Mouse (Mus musculus): Measurements from ENCODE around the gene Slc41a2.

Gene Slc41a2

DNA sequence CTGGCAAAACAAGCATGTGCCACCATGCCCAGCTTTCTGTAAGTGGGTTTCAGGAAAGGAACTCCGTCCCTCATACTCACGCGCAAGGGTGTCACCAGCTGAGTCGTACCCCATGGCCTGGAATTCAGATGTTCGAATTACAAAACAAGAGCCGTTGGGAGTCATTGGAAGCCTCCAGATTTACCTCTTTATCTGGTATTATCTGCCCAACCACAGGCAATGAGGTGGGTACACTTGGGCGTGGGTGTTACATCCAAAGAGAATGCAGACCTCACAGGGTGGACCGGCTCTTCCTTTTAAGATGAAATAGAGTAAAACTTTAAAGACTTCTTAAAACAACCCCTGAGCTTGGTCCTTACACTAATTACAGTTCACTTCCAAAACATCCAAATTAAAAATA is 151.5 kb downstream of the Slc41a2 start:
- no peak for DNase-seq (ENCODE audit: low read depth, low spot score)

DNA sequence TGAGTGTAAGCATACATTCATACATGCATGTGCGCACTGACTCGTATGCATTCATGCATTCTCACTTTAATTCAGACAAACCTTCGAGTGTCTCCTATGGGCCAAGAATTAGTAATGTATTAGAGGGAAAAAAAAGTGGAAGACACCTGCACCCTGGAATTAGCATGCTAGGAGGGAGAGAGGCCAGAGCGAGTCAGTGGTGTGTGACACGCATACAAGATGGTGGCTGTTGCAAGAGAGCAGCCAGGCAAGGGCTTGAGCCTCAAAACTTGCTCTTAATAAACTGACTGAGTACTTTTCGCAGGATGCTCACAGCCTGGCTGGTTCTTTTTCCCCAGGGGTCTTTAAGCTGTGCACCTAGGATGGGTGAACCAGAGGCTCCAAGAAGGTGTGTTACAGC is 152.6 kb downstream of the Slc41a2 start:
- DNase-seq (ENCODE audit: low read depth, low spot score) = no peak

DNA sequence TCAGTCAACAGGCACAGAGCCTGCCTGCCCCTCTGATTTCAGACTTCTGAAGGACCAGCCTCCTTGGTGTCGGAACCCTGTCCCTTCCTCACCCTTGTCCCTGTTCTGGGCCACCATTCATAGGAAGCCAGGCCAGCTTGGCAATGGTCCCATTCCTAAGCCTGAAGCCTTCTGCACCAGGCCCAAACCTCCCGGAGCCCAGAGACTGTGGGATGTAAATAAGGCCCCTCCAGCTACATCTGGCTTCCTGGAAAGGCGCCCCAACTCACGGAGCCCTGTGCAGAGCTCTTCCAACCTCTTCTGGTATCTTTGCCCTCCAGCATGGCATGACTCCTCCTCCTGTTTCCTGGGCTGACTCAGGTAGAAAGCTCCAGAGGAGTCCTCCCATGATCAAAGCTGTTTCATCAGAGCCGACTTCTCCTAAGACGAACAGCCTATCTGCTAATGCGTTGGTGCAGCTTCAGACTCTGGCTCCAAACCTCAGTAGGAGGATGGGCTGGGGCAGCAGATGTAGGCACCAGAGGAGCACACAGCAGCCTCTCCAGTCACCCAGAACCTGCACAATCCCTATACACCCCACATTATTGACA is 153.1 kb downstream of the Slc41a2 start:
- peak; percentile 70 for DNase-seq (ENCODE audit: low read depth, low spot score)

DNA sequence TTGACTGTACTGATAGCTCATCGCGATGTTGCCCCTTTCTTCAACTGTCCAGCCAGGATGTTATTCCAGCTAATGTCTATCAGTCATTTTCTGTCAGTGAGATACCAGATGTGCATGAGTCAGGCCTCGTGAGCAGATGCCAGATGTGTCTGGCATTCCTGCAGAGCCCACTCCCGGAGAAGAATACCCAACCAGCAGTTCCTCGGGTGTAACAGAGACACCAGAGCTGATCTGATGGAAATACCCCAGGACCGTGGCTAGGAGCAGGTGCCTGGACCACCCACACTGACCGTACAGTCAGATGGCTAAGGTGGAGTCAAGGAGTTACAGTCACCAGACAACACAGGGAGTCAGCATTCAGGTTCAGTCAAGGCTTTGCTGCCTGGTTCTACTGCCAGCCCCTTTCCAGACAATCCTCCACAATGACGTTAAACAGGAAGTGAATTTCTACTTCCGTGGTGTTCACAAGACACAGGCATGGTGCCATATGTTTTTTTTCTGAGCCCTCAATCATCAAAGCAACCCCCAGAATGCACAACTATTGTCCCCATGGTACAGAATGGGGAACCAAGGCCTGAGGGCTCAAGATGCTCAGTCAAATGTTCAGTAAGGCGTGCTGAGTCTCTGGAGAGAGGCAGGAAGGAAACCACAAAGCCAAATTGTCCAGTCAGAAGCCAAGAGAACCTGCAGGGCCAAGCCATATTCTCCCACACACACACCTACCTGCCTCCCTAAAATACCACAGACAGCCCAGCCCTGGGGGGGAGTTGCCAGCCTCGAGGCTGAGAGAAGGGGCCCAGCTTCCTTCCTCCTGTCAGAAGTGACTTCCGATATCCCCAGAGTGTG is 153.8 kb downstream of the Slc41a2 start:
- DNase-seq (ENCODE audit: low read depth, low spot score) = no peak

DNA sequence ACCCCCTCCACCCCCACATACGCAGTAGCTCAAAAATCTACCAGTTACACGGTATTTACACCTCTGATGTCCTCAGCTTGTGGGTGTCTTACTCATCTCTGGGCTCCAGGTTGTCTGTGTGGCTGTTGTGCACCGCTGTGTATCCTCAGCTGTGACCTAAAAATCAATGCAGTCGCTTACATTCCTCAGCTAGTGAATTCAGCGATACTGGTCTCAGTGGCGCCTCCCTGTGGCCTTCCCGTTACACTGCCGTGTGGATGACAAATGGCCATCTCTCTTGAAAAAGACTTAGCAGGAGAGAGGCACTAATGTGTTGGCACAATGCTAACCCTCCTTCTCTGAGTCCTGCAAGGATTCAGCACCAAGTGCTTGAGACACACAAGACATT is 155.1 kb downstream of the Slc41a2 start:
- peak; percentile 88 for DNase-seq (ENCODE audit: low read depth, low spot score)

DNA sequence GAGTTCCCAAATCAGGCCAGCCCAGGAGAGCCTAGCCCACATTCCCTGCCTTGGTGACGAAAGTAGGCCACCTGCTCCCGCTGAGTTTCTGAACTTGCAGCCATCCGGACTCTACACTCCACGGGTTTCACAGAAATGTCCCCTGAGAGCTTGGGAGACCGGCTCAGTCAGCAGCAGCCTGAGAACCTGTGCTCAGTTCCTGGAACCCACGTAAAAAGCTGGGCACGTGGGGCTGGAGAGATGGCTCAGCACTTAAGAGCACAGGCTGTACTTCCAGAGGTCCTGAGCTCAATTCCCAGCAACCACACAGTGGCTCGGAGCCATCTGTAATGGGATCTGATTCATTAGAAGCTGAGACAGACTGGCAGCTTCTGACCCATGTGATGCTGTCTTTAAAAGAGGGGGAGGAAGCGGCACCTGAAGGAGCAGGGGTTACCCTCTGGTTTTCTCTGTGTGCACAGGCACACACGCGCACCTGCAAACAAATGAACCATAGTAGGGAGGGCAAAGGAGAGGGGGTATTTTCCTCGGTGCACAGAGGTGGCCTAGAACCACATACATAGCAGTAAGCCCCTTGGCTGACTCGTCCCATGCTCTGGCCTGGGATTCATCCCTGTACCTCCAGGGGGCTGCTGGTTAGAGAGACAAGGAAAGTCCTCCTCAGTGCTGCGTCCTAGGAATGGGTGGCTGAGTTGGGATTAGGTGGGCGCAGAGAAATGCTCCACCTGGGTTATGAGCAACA is 155.7 kb downstream of the Slc41a2 start:
- peak; percentile 89 for DNase-seq (ENCODE audit: low read depth, low spot score)

All from brain, adult 2 months (tissue).